Mouse (Mus musculus) frontal cortex, postnatal 25 days (tissue): ENCODE measurements around the gene Dcaf12l1.
"Not testable (repeated sequence)": the region's sequence is repeated elsewhere in the genome, so short reads cannot be mapped to it uniquely, and the experiment has no call there.

Experiments used
- DNase-seq, 2 experiments: peaks; one replicate each; pipeline ENCODE4 v3.0.0; 2022; ENCODE audit warnings: low spot score in 2 of 2

Gene Dcaf12l1

GRCm38 (mm10) chrX:44789761-44790411, at the start of gene Dcaf12l1:
Dcaf12l1 (minus strand) TSS chrX:44790197.
- DNase-seq = peak; percentile 37 to 42

GRCm38 (mm10) chrX:44809356-44809755, 19.4 kb upstream of the Dcaf12l1 start:
- DNase-seq = not testable (repeated sequence)

- peak in 1 of 2 experiments; percentile 2 for DNase-seq
Measured at GRCm38 (mm10) chrX:44789036-44789760, 799 bp downstream of the Dcaf12l1 start.
